Mouse (Mus musculus) left cerebral cortex, postnatal 4 days (tissue): ENCODE data around the gene Mme. TPM values are rescaled to one million over a fixed set of nuclear protein-coding genes. Genes with fewer than 3 reads are reported as not detected.

Experiments used
- DNase-seq: peaks from one replicate; pipeline ENCODE4 v3.0.0-alpha.2; 2022
- intact Hi-C: fragments of 180-260 bp; cut with DNase I; formaldehyde crosslinking; loops from one replicate; pipeline ENCODE4 v1.15.1; 2025
- total RNA-seq, 2 experiments: library from RNA; stranded (reverse); gene quantifications; 2 replicates each; pipeline ENCODE4 v1.2.3; 2021

Gene Mme
- total RNA-seq, 2 experiments from 2014 or later = 9.0 to 12.5 TPM

DNA sequence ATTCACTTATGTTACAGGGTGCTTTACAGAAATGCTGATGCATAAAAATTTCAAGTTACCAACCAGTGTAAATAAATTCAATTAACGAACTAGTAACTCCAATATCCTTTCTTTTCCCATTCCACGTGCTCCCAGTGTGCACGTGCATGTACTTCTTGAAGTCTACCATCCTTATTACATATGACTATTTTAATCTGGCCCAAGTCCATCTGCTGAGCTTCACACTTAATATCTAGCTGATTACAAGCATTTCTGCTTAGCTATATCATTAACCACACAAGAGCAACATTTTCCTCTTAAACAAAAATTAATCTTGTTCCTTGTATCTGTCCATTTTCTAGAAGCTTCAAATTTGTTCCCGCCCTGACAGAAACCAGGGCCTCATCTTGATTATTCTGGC lies 108.9 kb downstream of the Mme start:
- no peak for DNase-seq
- intact Hi-C loops = no loop called here

DNA sequence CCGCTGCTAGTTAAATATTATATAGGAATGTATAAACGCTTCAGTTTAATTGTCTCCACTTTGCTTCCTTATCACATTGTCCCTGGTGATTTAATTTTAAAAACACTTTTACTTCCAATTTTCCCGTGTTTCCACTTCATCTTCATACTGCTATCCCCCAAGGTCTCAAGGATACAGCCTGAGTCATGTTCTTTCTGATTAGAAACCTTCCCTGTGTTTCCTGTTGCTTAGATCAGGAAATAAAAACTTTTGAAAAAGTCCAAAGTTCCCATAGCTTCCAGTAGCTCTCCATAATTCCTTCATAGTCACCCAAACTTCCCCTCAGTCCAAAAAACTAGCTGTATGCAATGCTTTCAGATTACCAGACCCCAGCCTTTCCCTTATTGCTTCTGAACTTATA lies 109.4 kb downstream of the Mme start:
- no peak for DNase-seq
- intact Hi-C loops = no loop called here

DNA sequence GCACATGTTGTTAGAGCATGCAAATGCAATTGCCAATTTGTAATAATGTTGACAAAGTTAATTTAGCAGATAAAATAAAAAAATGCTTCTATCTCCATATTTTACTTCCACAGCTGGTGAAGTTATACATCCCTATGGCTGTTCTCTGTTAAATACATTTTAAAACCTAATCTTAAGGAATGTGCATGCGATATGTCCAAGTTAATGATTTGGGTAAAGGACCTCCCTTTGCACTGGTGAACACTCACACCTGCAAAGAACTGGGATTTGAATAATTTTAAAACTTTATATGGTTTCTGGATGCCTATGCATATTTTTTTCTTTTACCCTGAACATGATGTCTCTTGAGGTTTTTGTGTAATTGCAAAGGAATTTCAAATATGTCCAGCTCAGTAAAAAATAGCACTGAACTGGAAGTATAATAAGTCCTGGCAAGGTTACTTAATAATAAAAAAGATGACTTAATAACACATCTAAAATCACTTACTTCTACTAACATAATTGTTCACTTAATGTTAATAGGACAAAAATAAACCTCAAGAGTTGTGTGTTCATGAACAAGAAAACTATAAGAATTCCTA lies 110.4 kb downstream of the Mme start:
- intact Hi-C loops = no loop called here

DNA sequence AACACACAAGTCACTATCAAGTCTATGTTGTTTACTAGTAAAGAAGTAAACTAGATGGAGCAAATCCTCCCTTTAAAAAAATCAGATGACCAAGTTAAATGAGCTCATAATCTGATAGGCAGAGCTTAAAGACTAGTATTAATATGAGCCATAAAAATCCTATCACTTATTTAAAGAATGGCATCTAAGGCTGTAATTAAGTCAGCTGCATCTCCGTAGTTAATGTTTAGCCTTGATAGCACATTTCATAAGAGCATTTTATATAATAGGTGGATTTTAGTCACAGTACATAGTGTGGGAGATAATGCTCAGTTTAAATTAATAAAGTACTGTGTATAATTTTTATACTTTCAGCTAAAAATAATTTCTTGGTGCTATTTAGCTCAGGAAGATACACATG lies 118.2 kb downstream of the Mme start:
- DNase-seq = no peak
- intact Hi-C loops = no loop called here

More for the DNA sequence above, 110.4 kb downstream of the Mme start:
- no peak for DNase-seq

DNA sequence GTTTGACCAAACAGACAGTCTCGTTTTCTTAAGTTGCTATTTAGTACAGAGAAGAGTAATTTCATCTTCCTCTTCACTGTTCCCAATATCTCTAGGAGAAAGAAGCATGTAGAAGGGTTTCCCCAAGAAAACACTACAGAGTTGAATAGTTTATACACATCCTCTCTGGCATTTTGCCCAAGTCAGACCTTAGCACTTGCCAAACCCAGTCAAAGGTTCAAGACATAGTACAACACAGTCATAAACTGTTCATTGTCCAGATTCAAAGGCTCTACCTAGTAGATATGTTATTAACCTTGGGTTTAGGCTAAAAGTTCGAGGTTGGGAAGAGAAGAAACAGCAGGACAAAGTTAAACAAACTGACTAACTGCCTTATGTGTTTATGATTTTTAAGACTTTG lies 143.7 kb downstream of the Mme start:
- no peak for DNase-seq
- intact Hi-C loops = no loop called here

DNA sequence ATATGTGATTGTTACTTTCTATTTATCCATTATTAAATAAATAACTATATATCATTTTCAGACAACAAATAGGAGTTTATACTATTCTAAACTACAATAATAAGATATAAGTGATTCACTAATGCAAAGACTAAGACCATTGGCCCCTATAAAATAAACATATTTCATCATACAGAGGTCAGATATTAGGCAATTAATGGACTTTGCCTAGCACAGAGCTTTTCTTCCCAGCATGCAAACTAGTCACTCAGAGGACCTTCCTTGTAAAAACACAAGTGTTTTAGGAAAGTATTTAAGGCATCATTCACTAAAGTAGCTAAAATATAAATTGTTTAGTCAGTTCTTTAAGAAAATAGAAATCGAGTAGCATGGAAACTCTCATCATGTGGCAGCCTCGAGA lies 149.4 kb downstream of the Mme start:
- intact Hi-C loops = no loop called here

DNA sequence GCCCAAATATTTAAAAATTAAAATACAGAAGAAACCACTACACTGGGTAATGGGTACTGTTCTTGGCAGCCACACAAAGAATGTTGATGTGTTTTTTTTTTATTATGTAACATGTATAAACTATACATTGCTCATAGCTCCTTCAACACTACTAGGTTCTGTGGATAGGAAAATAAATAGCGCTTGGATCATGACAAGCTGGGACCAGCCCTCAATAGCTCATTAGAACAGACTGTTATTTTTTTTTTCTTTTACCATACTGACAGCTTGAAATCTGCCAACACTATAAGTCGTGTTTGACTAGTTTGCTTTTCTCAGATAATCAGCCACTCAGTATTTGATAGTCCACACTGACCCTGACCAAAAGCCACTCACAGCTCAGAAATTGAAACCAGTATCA lies 150.0 kb downstream of the Mme start:
- intact Hi-C loops = no loop called here
- DNase-seq = no peak

More for the DNA sequence above, 149.4 kb downstream of the Mme start:
- no peak for DNase-seq

DNA sequence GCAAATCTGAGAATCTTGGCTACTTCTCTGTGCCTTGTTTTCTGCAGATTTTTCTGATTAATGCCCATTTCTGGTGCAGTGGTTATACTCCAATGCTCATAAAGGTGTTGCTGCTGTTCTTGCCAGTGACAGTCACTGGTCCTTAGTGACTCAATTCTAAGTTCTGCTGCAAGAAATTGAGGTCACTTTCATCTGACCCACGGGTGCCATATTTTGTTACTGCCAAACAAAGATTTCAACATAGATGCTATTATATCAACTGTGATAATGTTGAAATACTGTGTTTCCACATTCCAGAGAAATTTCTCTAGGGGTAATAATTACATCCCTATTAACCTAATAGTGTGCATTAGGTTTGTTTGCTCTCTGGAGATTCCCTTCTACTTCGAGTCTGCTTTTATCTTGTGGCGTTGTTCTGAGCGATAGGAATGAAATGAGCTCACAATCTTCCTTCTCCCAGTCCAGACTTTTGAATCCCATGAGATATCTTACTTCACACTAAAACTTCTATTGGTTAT lies 153.1 kb downstream of the Mme start:
- intact Hi-C loops = no loop called here
- DNase-seq = no peak

DNA sequence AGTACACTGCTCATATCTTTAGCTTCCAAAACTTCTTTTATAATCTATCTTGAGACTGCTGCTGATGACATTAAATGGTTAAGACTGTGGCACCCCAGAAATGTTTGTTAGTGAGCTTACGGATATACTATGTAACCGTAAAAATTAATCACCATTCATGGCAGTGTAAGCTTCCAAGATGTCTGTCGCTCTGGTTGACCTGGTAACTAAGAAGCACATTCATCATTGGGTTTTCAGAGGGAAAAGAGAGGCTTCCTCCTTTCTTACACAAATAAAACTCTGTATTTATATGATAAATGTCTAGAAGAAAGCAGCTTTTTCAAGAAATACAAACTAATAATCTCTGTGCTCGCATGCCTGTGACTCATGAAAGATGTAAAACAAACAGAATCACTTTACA lies 156.8 kb downstream of the Mme start:
- no peak for DNase-seq
- intact Hi-C loops = no loop called here

DNA sequence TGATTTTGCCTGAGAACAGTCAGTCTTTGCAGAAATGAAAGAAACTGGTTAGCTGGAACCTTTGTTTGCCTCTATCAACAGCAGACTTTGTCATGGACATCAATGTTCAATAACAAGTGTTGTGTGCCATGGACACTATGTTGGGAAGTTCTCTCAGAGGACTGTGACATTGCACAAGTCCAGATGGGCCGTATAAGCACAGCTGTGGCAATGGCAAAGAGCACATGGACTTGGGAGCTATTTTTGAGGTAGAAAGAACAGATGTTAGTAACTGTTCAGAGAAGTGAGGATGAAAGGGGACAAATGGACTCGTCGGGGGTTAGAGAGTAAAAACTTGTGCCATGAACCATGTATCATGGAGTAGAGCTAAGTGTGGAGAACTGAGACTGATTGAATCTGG lies 165.1 kb downstream of the Mme start:
- DNase-seq = no peak
- intact Hi-C loops = no loop called here

DNA sequence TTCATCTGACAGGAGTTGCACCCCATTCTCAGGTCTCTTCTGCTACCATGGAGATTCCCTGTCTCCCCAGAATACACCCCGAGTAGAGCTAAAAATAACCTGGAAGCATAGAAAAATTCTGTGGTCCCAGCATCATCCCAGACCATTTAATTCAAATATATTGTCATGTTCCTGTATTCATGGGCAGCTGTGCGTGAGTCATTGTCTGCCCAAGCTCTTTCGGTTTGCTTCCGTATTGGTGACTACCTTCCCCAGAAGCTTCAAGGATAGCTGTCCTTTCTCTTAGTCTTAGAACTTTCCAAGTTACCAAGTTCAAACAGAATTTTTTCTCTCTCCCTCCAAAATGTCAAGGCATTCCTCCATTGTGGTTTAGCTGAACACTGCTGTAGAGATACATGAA lies 169.7 kb downstream of the Mme start:
- no peak for DNase-seq
- intact Hi-C loops = no loop called here

DNA sequence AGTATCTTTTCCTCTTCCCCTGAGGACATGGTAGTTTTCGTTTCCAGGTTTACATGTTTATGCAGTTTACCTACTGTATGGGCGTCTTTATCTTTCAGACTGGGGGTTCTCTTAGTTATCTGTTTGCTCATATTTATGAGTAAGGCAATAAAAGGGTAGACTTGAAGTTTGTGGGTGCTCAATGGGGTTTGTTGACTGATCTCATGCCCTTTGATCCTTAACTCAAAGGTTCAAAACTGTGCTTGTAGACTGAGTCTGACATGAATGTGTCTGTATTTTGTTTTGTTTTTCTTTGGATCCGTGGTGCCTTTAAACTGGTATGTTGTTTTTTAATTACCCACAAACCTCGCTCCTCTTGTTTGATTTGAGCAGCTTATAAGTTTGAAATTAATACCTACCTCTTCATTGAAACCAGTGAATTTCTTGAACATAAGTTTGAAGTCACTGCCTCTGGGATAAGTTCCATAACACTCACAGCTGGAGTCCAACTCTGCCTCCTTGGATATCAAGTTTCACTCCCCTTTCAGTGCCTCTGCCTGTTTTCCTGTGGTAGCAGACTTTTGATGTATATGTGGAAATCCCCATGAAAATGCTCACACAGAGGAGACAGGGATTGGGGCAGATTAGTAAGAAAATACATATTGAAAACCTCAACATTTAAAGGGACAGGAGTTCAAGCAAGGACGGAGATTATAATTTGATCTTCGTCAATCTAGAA lies 171.0 kb downstream of the Mme start:
- intact Hi-C loops = no loop called here
- no peak for DNase-seq

DNA sequence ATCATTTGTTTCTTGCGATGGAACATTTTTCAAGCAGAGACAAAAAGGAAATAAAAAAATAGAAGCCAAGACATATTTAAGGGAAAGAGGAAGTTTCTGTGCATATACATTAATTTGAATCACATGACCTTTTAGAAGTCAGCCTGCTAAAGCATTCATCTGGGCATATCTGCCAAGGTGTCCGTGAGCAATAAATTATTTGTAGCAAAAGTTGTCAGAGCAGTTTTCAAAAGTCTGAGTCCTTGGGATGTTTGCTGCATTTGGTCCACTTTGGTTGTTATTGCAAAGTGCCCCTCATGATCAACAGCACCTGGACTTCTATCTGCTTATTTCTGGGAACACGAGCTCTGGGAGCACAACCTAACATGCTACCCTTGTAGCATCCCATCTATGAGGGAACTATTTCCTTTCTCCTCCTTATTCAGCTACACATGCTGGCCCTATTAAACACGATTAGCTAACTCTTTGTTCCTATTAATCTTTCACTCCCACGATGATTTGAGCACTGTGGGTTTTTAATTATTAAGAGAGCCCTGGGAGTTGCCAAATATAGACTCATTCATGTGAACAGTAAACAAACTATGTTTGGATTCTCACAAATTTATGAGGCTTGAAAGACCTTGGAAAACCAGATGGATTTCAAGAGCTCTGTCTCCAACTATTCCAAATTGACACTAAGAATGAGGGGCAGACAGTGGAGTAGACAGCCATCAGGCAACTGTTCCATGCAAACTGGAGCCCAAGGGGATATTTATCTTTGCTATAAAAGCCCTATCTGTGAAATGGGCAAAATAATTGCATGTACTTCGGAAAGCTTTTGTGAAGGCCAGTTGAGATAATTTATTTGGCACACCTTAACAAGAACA lies 171.9 kb downstream of the Mme start:
- no peak for DNase-seq
- intact Hi-C loops = no loop called here

DNA sequence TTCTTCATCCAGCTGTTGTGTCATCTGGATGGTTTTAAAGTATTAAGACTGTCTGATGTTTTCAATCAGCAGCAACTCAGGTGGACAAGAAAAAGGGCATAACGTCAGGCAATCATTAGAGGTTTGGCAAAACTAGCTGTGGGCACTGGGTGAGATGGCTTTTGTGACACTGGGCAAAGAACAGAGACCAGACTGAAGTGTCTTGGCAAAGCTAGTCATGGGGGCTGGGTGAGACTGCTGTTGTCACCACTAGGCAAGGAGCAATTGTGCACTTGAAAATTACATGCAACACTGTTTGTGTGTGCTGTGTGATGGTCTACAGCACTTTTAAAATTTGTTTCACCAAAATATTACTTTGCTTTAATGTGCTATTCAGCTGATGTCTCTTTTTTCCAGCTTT lies 175.9 kb downstream of the Mme start:
- DNase-seq = no peak
- intact Hi-C loops = no loop called here

DNA sequence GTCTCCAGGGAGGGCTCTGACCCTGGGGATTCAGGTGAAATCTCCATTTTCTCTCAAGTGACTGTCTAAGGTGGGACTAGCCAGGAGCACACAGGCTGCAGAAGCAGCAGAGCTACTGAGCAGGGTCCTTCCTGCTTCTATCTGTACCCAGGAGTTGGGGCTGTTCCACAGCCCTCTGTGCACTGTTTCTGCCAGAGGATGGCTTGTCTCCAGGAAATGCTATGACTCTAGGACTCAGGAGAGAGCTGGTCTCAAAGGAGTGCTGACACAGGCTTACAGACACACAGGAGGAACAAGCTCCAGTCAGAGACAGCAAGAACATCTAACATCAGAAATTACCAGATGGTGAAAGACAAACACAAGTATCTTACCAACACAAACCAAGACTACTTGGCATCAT lies 176.4 kb downstream of the Mme start:
- DNase-seq = peak; percentile 5
- intact Hi-C loops = no loop called here

DNA sequence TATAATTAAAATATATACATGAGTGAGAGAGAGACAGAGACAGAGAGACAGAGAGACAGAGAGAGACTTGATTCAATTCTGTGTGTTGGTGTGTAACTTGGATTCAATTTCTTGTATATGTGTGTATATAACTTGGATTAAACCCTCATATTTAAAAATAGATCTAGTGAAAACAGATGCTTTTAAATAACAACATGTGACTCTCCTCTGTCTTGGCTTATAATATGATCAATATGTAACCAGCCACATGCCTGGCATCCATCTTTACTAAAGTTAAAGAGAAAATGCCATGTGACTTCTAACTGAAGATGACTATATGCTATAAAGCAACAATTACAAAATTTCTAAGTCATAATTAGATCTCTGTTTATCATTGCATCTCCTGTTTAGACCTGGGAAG lies 182.2 kb downstream of the Mme start:
- no peak for DNase-seq
- intact Hi-C loops = no loop called here

Other genes with a start within 250 kb of the Mme start
- not detected for gene Gm34302, start 242.3 kb downstream of the Mme start, total RNA-seq